Mouse (Mus musculus): ENCODE measurements at regions not wholly inside any gene's neighbourhood (a gene's known extent, or its start where the extent isn't known, plus 50 kb on each side); places are given as distances from the start of the nearest gene placed in this dataset.

GRCm38 (mm10) chr5:97256445-97257060, 135.6 kb downstream of the Naa11 start:
- H3K9ac ChIP-seq (ENCODE audit: low read length), result no peak overlapping the region
- ATAC-seq (ENCODE audit: low read depth), result no peak
- H3K4me2 ChIP-seq (ENCODE audit: low read depth, low read length), result no peak overlapping the region
- no peaks in the 10 kb centered on the region for H3K4me1 ChIP-seq (replicated peaks; ENCODE audit: control insufficient read depth, insufficient read depth, low read length)
- no peaks in the 10 kb centered on the region for H3K9me3 ChIP-seq (ENCODE audit: control insufficient read depth, low read length)
- H3K36me3 ChIP-seq (ENCODE audit: control insufficient read depth, insufficient read depth, low read length), result no peaks in the 10 kb centered on the region
- H3K27ac ChIP-seq (ENCODE audit: low read length), result no peak overlapping the region
- 64% methylated on average over 7 of the region's 7 CpGs for WGBS
- no peaks in the 10 kb centered on the region for H3K27me3 ChIP-seq (ENCODE audit: control insufficient read depth, insufficient read depth, low read depth, low read length)
- H3K4me3 ChIP-seq (ENCODE audit: low read length), result no peak overlapping the region

GRCm38 (mm10) chr5:97236930-97237329, 125.5 kb upstream of the Paqr3 start:
- no peaks in the 10 kb centered on the region for H3K9me3 ChIP-seq (ENCODE audit: control insufficient read depth, low read length)
- H3K36me3 ChIP-seq (ENCODE audit: control insufficient read depth, insufficient read depth, low read length), result no peaks in the 10 kb centered on the region
- no peaks in the 10 kb centered on the region for H3K27me3 ChIP-seq (ENCODE audit: control insufficient read depth, insufficient read depth, low read depth, low read length)
- no peak overlapping the region for H3K27ac ChIP-seq (ENCODE audit: low read length)
- 51% methylated on average over 2 of the region's 2 CpGs for WGBS
- ATAC-seq (ENCODE audit: low read depth), result no peak
- H3K4me2 ChIP-seq (ENCODE audit: low read depth, low read length), result no peak overlapping the region
- H3K9ac ChIP-seq (ENCODE audit: low read length), result no peak overlapping the region
- no peak overlapping the region for H3K4me3 ChIP-seq (ENCODE audit: low read length)
- H3K4me1 ChIP-seq (replicated peaks; ENCODE audit: control insufficient read depth, insufficient read depth, low read length), result no peaks in the 10 kb centered on the region

- Histone ChIP-seq H3K4me3 (ENCODE audit: low read length) (no peak overlapping the region), H3K36me3 (ENCODE audit: control insufficient read depth, insufficient read depth, low read length) (no peaks in the 10 kb centered on the region), H3K27ac (ENCODE audit: low read length) (no peak overlapping the region), H3K9me3 (ENCODE audit: control insufficient read depth, low read length) (no peaks in the 10 kb centered on the region), H3K4me1 (replicated peaks; ENCODE audit: control insufficient read depth, insufficient read depth, low read length) (no peaks in the 10 kb centered on the region), H3K4me2 (ENCODE audit: low read depth, low read length) (no peak overlapping the region), H3K27me3 (ENCODE audit: control insufficient read depth, insufficient read depth, low read depth, low read length) (no peaks in the 10 kb centered on the region), H3K9ac (ENCODE audit: low read length) (no peak overlapping the region)
- WGBS, result 45% methylated on average over 2 of the region's 2 CpGs
- ATAC-seq (ENCODE audit: low read depth), result no peak
These were observed 115.0 kb upstream of the Paqr3 start for GRCm38 (mm10) chr5:97226425-97226824.

GRCm38 (mm10) chr5:97223238-97223857, 112.0 kb upstream of the Paqr3 start:
- Histone ChIP-seq H3K9me3 (ENCODE audit: control insufficient read depth, low read length) (no peaks in the 10 kb centered on the region), H3K4me2 (ENCODE audit: low read depth, low read length) (no peak overlapping the region), H3K27me3 (ENCODE audit: control insufficient read depth, insufficient read depth, low read depth, low read length) (no peaks in the 10 kb centered on the region), H3K9ac (ENCODE audit: low read length) (no peak overlapping the region), H3K4me3 (ENCODE audit: low read length) (no peak overlapping the region), H3K27ac (ENCODE audit: low read length) (no peak overlapping the region), H3K4me1 (replicated peaks; ENCODE audit: control insufficient read depth, insufficient read depth, low read length) (no peaks in the 10 kb centered on the region), H3K36me3 (ENCODE audit: control insufficient read depth, insufficient read depth, low read length) (no peaks in the 10 kb centered on the region)
- 78% methylated on average over 12 of the region's 12 CpGs for WGBS
- no peak for ATAC-seq (ENCODE audit: low read depth)

- no peaks in the 10 kb centered on the region for H3K4me1 ChIP-seq (replicated peaks; ENCODE audit: control insufficient read depth, insufficient read depth, low read length)
- no peak overlapping the region for H3K27ac ChIP-seq (ENCODE audit: low read length)
- no peaks in the 10 kb centered on the region for H3K9me3 ChIP-seq (ENCODE audit: control insufficient read depth, low read length)
- no peak overlapping the region for H3K9ac ChIP-seq (ENCODE audit: low read length)
- 56% methylated on average over 12 of the region's 12 CpGs for WGBS
- no peak for ATAC-seq (ENCODE audit: low read depth)
- H3K36me3 ChIP-seq (ENCODE audit: control insufficient read depth, insufficient read depth, low read length), result no peaks in the 10 kb centered on the region
- H3K27me3 ChIP-seq (ENCODE audit: control insufficient read depth, insufficient read depth, low read depth, low read length), result no peaks in the 10 kb centered on the region
- H3K4me2 ChIP-seq (ENCODE audit: low read depth, low read length), result no peak overlapping the region
- H3K4me3 ChIP-seq (ENCODE audit: low read length), result no peak overlapping the region
These were observed 111.3 kb upstream of the Paqr3 start for GRCm38 (mm10) chr5:97222489-97223237.

GRCm38 (mm10) chr5:97218712-97219111, 107.3 kb upstream of the Paqr3 start:
- Histone ChIP-seq H3K27me3 (ENCODE audit: control insufficient read depth, insufficient read depth, low read depth, low read length) (no peaks in the 10 kb centered on the region), H3K36me3 (ENCODE audit: control insufficient read depth, insufficient read depth, low read length) (no peaks in the 10 kb centered on the region), H3K27ac (ENCODE audit: low read length) (no peak overlapping the region), H3K4me1 (replicated peaks; ENCODE audit: control insufficient read depth, insufficient read depth, low read length) (no peaks in the 10 kb centered on the region), H3K4me3 (ENCODE audit: low read length) (no peak overlapping the region), H3K9ac (ENCODE audit: low read length) (no peak overlapping the region), H3K9me3 (ENCODE audit: control insufficient read depth, low read length) (no peaks in the 10 kb centered on the region), H3K4me2 (ENCODE audit: low read depth, low read length) (no peak overlapping the region)
- ATAC-seq (ENCODE audit: low read depth), result no peak
- WGBS, result 67% methylated on average over 1 of the region's 1 CpGs

GRCm38 (mm10) chr5:97205606-97206005, 94.2 kb upstream of the Paqr3 start:
- H3K27me3 ChIP-seq (ENCODE audit: control insufficient read depth, insufficient read depth, low read depth, low read length), result no peaks in the 10 kb centered on the region
- H3K4me3 ChIP-seq (ENCODE audit: low read length), result no peak overlapping the region
- no peaks in the 10 kb centered on the region for H3K4me1 ChIP-seq (replicated peaks; ENCODE audit: control insufficient read depth, insufficient read depth, low read length)
- H3K36me3 ChIP-seq (ENCODE audit: control insufficient read depth, insufficient read depth, low read length), result no peaks in the 10 kb centered on the region
- H3K9ac ChIP-seq (ENCODE audit: low read length), result no peak overlapping the region
- H3K27ac ChIP-seq (ENCODE audit: low read length), result no peak overlapping the region
- ATAC-seq (ENCODE audit: low read depth), result no peak
- no peak overlapping the region for H3K4me2 ChIP-seq (ENCODE audit: low read depth, low read length)
- 68% methylated on average over 4 of the region's 4 CpGs for WGBS
- H3K9me3 ChIP-seq (ENCODE audit: control insufficient read depth, low read length), result no peaks in the 10 kb centered on the region

- H3K9me3 ChIP-seq (ENCODE audit: control insufficient read depth, low read length), result no peaks in the 10 kb centered on the region
- H3K4me2 ChIP-seq (ENCODE audit: low read depth, low read length), result no peak overlapping the region
- H3K4me3 ChIP-seq (ENCODE audit: low read length), result no peak overlapping the region
- no peak for ATAC-seq (ENCODE audit: low read depth)
- 66% methylated on average over 2 of the region's 2 CpGs for WGBS
- H3K27me3 ChIP-seq (ENCODE audit: control insufficient read depth, insufficient read depth, low read depth, low read length), result no peaks in the 10 kb centered on the region
- no peaks in the 10 kb centered on the region for H3K36me3 ChIP-seq (ENCODE audit: control insufficient read depth, insufficient read depth, low read length)
- H3K27ac ChIP-seq (ENCODE audit: low read length), result no peak overlapping the region
- no peak overlapping the region for H3K9ac ChIP-seq (ENCODE audit: low read length)
- H3K4me1 ChIP-seq (replicated peaks; ENCODE audit: control insufficient read depth, insufficient read depth, low read length), result no peaks in the 10 kb centered on the region
These were observed 92.9 kb upstream of the Paqr3 start for GRCm38 (mm10) chr5:97204337-97204736.

- WGBS, result 82% methylated on average over 1 of the region's 1 CpGs
- no peak overlapping the region for H3K9ac ChIP-seq (ENCODE audit: low read length)
- H3K9me3 ChIP-seq (ENCODE audit: control insufficient read depth, low read length), result no peaks in the 10 kb centered on the region
- H3K27me3 ChIP-seq (ENCODE audit: control insufficient read depth, insufficient read depth, low read depth, low read length), result no peaks in the 10 kb centered on the region
- H3K4me3 ChIP-seq (ENCODE audit: low read length), result no peak overlapping the region
- H3K4me1 ChIP-seq (replicated peaks; ENCODE audit: control insufficient read depth, insufficient read depth, low read length), result no peaks in the 10 kb centered on the region
- no peak overlapping the region for H3K4me2 ChIP-seq (ENCODE audit: low read depth, low read length)
- no peak for ATAC-seq (ENCODE audit: low read depth)
- no peak overlapping the region for H3K27ac ChIP-seq (ENCODE audit: low read length)
- H3K36me3 ChIP-seq (ENCODE audit: control insufficient read depth, insufficient read depth, low read length), result no peaks in the 10 kb centered on the region
These were observed 92.2 kb upstream of the Paqr3 start for GRCm38 (mm10) chr5:97203646-97204045.
